Mouse (Mus musculus) kidney, adult 9 months (tissue): ENCODE measurements at regions not wholly inside any gene's neighbourhood (a gene's known extent, or its start where the extent isn't known, plus 50 kb on each side); places are given as distances from the start of the nearest gene placed in this dataset.
A peak's percentile ranks its signal among the peaks of the same experiment; 100 is the strongest.

ENCODE experiments used
- DNase-seq: peaks from one replicate; pipeline ENCODE4 v3.0.0; 2022

DNA sequence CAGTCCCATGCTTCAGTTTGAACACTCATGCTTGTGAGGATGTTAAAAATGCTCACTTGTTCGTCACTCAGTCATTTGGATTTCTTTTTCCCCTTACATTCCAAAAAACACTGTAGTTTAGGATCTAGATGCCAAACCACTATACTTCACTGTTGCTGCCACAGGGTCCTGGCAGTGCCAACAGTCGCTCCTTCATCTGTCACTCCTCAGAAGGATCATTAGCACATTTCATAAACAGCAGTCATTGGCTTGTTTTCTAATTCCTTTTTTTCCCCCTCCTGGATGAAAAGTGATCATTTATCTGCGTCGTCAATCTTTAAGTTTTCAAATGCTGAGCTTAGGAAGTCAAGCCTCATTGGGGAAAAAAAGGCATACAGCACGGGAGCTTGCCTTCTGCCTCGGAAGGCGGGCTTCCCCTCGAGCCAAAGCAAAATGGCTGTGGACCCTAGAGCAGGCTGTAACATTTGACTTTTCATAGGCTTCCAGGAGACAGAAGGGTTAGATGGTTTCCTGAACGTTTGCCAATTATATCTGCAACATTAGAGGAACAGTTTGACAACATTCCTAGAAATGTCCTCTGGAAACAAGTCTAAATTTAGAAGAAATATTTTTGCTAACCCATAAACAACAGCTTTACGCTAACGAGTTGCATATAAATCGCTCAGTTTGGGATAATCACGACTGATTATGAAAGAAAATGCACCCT lies 95.6 kb upstream of the Fat1 start:
- no peak for DNase-seq

DNA sequence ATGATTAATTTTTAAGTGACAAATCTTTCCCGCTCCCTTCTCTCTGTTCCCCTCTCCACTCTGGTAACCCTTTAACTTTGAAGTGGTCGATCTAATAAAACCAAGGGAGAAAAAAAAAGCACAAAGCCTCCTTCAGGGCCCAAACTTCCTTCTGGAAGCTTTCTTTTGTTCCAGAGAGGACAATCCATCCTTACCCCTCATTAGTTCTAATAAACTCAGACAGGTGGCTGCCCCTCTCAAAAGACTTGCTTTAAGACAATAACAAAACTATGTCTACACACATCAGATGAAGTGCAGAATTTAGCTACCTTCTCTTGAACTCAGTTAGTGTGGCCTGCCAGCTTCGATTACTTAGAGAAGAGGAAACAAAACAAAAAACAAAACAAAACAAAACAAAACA lies 94.6 kb upstream of the Fat1 start:
- no peak for DNase-seq

DNA sequence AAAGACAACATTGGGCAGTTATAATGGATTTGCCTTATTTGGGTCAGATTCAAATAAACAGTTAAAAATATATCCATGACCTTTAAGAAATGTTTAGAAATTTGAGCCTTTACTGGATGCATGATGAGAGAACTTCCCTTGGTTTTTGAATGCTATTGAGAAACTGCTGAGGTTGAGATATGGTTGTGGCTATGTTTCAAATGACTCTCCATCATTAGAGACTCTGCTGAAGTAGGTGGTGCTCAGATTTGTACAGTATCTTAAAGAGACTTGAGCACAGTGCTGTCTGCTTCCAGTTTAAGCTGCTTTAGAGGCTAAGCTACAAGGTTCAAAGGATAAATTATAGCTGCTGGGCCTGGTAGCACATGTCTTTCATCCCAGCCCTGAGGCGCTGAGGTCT lies 90.9 kb upstream of the Fat1 start:
- no peak for DNase-seq

DNA sequence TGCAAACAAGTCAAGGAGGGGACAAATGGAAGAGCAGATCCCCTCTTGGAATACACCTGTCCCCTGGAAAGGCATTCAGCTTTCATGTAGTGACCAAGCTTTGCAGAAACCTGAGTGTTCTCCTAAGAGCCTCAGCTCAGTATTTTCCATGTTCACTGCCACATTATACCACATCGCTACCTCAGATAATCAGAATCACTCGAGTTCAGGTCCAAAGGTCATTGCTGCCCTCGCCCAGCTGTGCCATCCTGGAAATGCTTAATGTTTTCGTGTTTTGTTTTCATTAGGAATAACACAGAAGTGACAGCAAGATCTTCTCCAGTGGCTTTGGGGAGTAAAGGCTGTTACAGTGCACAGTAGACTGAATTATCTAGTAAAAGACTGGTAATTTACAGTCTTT lies 83.0 kb upstream of the Fat1 start:
- peak; percentile 45 for DNase-seq

DNA sequence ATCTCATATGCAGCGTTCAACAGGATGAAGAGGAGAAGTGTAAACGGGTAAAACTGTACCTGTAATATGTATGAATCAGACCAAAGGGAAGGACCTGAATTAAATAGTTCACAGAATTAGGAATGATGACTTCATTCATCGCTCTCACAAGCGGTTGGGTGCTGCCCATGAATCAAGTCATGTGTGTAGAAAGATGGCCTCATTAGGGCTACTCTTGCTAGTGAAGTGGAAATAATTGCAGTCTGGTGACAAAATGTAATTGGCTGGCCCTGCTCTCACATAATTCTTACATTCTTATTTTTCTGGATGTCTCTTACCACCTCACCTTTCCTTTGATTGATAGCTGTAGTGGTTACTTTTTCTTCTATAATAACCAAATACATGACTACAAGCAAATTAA lies 80.1 kb upstream of the Fat1 start:
- no peak for DNase-seq

DNA sequence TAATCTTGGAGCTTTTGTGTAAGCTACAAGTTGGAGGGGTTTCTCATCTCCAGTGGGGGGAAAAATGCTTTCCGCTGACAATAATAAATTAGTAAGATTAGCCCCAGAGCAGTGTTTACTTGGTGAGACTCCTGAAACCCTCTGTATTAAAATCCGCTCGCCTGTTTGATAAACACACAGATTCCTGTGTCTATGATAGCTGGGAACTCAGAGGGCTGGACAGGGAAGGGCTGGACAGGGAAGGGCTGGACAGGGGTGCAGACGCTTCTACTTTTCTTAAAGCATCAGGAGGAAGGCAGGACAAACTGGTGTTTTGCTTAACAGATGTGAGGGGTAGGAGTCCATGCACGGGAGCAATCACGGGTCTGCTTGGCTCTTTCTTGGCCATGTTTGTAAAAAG lies 68.0 kb upstream of the Fat1 start:
- no peak for DNase-seq

DNA sequence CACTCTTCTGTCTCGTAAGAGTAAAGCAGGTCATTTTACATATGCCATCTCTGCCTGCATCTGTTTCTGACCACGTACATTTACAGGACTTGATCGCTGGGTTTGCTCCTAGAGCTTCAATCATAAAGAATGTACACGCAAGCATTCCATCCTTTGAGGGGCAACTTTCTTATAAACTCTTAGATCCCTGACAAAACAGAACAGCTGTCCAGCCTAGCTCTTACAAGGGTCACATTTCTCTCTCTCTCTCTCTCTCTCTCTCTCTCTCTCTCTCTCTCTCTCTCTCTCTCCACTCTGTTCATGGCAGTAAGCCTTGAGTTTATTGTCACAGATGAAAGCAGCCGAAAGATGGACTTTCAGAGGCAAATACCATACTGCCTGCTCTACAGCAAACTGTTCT lies 67.6 kb upstream of the Fat1 start:
- DNase-seq = no peak

DNA sequence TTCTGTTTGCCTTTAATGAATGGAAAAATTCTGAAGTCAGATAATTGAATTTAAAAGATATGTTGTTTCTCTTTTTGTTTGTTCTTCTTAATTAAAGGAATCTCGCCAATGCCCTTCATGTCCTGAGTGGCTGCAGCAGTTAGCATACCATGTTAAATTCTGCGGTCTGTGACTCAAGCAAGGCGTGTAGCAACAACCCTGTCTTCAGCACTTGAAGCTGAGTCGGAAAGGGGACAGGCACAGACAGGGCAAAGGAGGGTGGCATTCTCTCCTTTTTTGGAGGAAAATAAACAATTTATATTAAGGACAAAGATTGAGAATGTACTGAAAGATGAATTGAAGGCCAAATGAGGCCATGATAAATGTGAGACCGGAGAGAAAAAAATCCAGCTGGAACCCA lies 58.2 kb upstream of the Fat1 start:
- DNase-seq = no peak

DNA sequence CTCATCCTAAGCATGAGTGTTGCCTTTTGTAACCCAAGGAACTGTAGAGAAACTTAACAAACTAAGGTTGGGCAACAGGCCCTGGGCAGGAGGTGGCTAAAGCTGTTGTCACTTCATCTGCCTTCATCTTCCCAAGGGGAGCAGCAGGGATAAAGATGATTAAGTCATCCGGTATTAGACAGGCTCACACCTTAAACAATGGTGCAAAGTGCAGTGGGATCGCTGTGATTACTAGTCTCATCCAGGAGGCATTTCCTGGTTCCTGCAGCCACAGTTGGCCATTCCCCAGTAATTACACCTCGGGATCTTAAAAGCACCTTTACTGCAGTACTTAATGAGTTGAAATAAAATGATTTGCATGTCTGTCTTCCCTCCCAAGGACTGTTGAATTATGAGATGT lies 57.0 kb upstream of the Fat1 start:
- DNase-seq = no peak

DNA sequence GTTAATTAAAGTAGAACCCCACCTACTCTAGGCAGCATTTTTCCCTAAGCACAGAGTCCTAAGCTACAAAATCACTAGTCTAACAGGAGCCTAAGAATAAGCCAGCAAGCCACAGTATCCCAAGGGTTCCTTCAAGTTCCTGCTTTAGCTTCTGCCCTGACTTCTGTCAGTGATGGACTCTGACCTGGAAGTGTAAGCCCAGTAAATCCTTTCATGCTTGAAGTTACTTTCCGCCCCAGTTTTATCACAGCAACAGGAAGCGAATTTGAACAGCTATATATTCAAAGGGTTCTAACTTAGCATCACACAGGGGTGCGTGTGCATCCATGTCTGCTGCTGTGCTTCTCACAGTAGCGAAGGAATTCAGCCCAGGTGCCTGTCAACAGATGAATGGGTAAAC lies 56.1 kb upstream of the Fat1 start:
- no peak for DNase-seq

DNA sequence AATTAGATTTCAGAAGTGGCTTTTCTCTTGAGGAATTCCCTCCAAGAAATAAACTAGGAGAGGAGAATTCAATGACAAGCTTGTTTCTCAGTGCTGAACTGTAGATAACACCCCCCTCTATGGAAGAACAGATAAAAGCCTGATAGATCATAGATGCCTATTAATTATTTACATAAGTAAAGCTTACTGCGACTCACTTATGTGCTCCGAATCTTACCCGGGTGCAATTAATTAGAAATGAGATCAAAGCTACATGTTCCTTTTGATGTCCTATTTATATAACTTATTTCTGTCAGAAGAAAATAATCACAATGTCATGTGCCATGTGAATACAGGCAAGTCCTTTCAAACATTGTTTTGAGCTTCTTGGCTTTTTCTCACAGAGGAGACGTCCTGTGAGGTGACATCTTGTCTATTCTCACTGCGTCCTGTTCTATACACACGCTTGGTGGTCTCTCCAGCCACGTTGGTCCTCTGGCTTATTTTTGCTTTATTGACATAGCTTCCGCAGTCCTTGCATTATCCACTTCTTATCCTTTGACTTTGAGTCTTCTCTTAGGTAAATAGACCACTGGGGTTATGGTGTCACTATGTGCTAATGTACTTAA lies 50.7 kb upstream of the Fat1 start:
- DNase-seq = no peak
